Mouse (Mus musculus) kidney, adult 11 months (tissue): ENCODE results near the gene Klf2.
A peak's percentile ranks its signal among the peaks of the same experiment; 100 is the strongest.

Source experiments
- DNase-seq: peaks from one replicate; pipeline ENCODE4 v3.0.0; 2022

Gene Klf2

GRCm38 (mm10) chr8:72336273-72336672 is 17.4 kb downstream of the Klf2 start:
- DNase-seq, result no peak

GRCm38 (mm10) chr8:72337034-72337433 is 18.2 kb downstream of the Klf2 start:
- no peak for DNase-seq

GRCm38 (mm10) chr8:72342556-72343300 is 23.9 kb downstream of the Klf2 start:
- DNase-seq, result no peak

GRCm38 (mm10) chr8:72343725-72344124 is 24.9 kb downstream of the Klf2 start:
- DNase-seq, result no peak

GRCm38 (mm10) chr8:72347553-72347952 is 28.7 kb downstream of the Klf2 start:
- DNase-seq, result no peak

GRCm38 (mm10) chr8:72348114-72348513 is 29.3 kb downstream of the Klf2 start:
- no peak for DNase-seq

- no peak for DNase-seq
These were observed 30.1 kb downstream of the Klf2 start for GRCm38 (mm10) chr8:72348956-72349355.

- no peak for DNase-seq
These were observed 31.0 kb downstream of the Klf2 start for GRCm38 (mm10) chr8:72349838-72350237.

- no peak for DNase-seq
These were observed 31.9 kb downstream of the Klf2 start for GRCm38 (mm10) chr8:72350727-72351126.

- DNase-seq, result no peak
These were observed 32.7 kb downstream of the Klf2 start for GRCm38 (mm10) chr8:72351405-72352005.

- DNase-seq, result peak; percentile 74
These were observed 34.3 kb downstream of the Klf2 start for GRCm38 (mm10) chr8:72352951-72353699.

GRCm38 (mm10) chr8:72353700-72354045 is 34.8 kb downstream of the Klf2 start:
- no peak for DNase-seq

- peak; percentile 77 for DNase-seq
These were observed 35.4 kb downstream of the Klf2 start for GRCm38 (mm10) chr8:72354272-72354671.

- no peak for DNase-seq
These were observed 37.8 kb downstream of the Klf2 start for GRCm38 (mm10) chr8:72356593-72356992.

GRCm38 (mm10) chr8:72360162-72360561 is 41.3 kb downstream of the Klf2 start:
- no peak for DNase-seq

GRCm38 (mm10) chr8:72362754-72363153 is 43.9 kb downstream of the Klf2 start:
- DNase-seq, result no peak

- peak; percentile 70 for DNase-seq
These were observed 44.6 kb downstream of the Klf2 start for GRCm38 (mm10) chr8:72363457-72363856.

- DNase-seq, result no peak
These were observed 46.2 kb downstream of the Klf2 start for GRCm38 (mm10) chr8:72365016-72365415.

- peak; percentile 63 for DNase-seq
These were observed 47.0 kb downstream of the Klf2 start for GRCm38 (mm10) chr8:72365826-72366225.

- DNase-seq, result no peak
These were observed 47.6 kb downstream of the Klf2 start for GRCm38 (mm10) chr8:72366435-72366834.
